Mouse (Mus musculus): ENCODE data around the gene Slc43a2. TPM values are rescaled to one million over a fixed set of nuclear protein-coding genes. Genes with fewer than 3 reads are reported as not detected.

Slc43a2 gene
- polyA plus RNA-seq, 1 experiment, result 57.4 TPM

- WGBS, result 69% methylated on average over 8 of the region's 8 CpGs
- Histone ChIP-seq H3K4me1 (ENCODE audit: control insufficient read depth, insufficient read depth, low read length) (peaks cover 57% of the 10 kb centered on the region), H3K27me3 (ENCODE audit: control insufficient read depth, insufficient read depth, low read length) (no peaks in the 10 kb centered on the region), H3K27ac (ENCODE audit: insufficient read depth, low read length) (peak overlapping the region; percentile 90), H3K4me3 (replicated peaks; ENCODE audit: insufficient read depth, low read depth, low read length) (no peak overlapping the region)
- no peak for TF ChIP-seq CTCF (IDR thresholded peaks at IDR 0.05; ENCODE audit: borderline replicate concordance, insufficient read depth, low read depth, low read length)
- no peak for TF ChIP-seq POLR2A (IDR thresholded peaks at IDR 0.05; ENCODE audit: borderline replicate concordance, insufficient read depth, low read length)
- no peak for DNase-seq
Measured at GRCm38 (mm10) chr11:75537025-75537414, 5.5 kb downstream of the Slc43a2 start.

- H3K4me3 ChIP-seq (replicated peaks; ENCODE audit: insufficient read depth, low read depth, low read length), result peak overlapping the region; percentile 3
- TF ChIP-seq POLR2A (IDR thresholded peaks at IDR 0.05; ENCODE audit: borderline replicate concordance, insufficient read depth, low read length) (no peak), CTCF (IDR thresholded peaks at IDR 0.05; ENCODE audit: borderline replicate concordance, insufficient read depth, low read depth, low read length) (peak; percentile 14; the same call in 1 of the 2 replicates)
- H3K27me3 ChIP-seq (ENCODE audit: control insufficient read depth, insufficient read depth, low read length), result no peaks in the 10 kb centered on the region
- H3K27ac ChIP-seq (ENCODE audit: insufficient read depth, low read length), result peak overlapping the region; percentile 90
- DNase-seq, result peak; percentile 74 to 80
- WGBS, result 3% methylated on average over 11 of the region's 11 CpGs
- H3K4me1 ChIP-seq (ENCODE audit: control insufficient read depth, insufficient read depth, low read length), result peaks cover 63% of the 10 kb centered on the region
Measured at GRCm38 (mm10) chr11:75537491-75538183, 6.1 kb downstream of the Slc43a2 start.

- TF ChIP-seq CTCF (IDR thresholded peaks at IDR 0.05; ENCODE audit: borderline replicate concordance, insufficient read depth, low read depth, low read length) (no peak), POLR2A (IDR thresholded peaks at IDR 0.05; ENCODE audit: borderline replicate concordance, insufficient read depth, low read length) (no peak)
- Histone ChIP-seq H3K27me3 (ENCODE audit: control insufficient read depth, insufficient read depth, low read length) (no peaks in the 10 kb centered on the region), H3K4me1 (ENCODE audit: control insufficient read depth, insufficient read depth, low read length) (peaks cover 63% of the 10 kb centered on the region), H3K27ac (ENCODE audit: insufficient read depth, low read length) (peak overlapping the region; percentile 90), H3K4me3 (replicated peaks; ENCODE audit: insufficient read depth, low read depth, low read length) (no peak overlapping the region)
- peak; percentile 46 to 58 for DNase-seq
- 6% methylated on average over 9 of the region's 9 CpGs for WGBS
Measured at GRCm38 (mm10) chr11:75538184-75538969, 6.9 kb downstream of the Slc43a2 start.

GRCm38 (mm10) chr11:75538970-75539299 lies 7.4 kb downstream of the Slc43a2 start:
- no peak for TF ChIP-seq CTCF (IDR thresholded peaks at IDR 0.05; ENCODE audit: borderline replicate concordance, insufficient read depth, low read depth, low read length)
- TF ChIP-seq POLR2A (IDR thresholded peaks at IDR 0.05; ENCODE audit: borderline replicate concordance, insufficient read depth, low read length), result no peak
- Histone ChIP-seq H3K4me3 (replicated peaks; ENCODE audit: insufficient read depth, low read depth, low read length) (no peak overlapping the region), H3K27ac (ENCODE audit: insufficient read depth, low read length) (peak overlapping the region; percentile 90), H3K4me1 (ENCODE audit: control insufficient read depth, insufficient read depth, low read length) (peaks cover 63% of the 10 kb centered on the region), H3K27me3 (ENCODE audit: control insufficient read depth, insufficient read depth, low read length) (no peaks in the 10 kb centered on the region)
- WGBS, result 66% methylated on average over 13 of the region's 13 CpGs
- DNase-seq, result no peak

DNA sequence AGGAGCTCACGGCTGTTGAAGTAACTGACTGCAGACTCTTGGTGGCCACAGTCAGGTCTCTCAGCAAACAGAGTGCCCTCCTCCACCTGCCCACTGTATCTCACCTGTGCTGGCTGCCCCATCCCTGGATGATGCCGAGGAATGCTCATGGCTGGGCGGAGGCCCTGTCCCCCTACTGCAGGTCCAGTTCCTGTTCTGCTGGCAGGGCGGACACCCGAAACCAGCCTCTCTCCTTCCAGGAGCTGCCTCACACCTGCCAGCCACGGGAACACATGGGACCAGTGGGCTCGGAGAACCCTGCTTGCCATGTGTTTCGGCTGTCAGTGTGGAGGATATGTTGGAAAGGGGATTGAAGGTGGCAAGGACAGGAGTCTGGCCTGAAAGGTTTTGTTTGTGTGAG lies 8.7 kb downstream of the Slc43a2 start:
- Histone ChIP-seq H3K4me3 (replicated peaks; ENCODE audit: insufficient read depth, low read depth, low read length) (no peak overlapping the region), H3K27me3 (ENCODE audit: control insufficient read depth, insufficient read depth, low read length) (no peaks in the 10 kb centered on the region), H3K4me1 (ENCODE audit: control insufficient read depth, insufficient read depth, low read length) (peaks cover 73% of the 10 kb centered on the region), H3K27ac (ENCODE audit: insufficient read depth, low read length) (peak overlapping the region; percentile 78)
- no peak for DNase-seq
- WGBS, result 35% methylated on average over 8 of the region's 8 CpGs
- TF ChIP-seq POLR2A (IDR thresholded peaks at IDR 0.05; ENCODE audit: borderline replicate concordance, insufficient read depth, low read length) (no peak), CTCF (IDR thresholded peaks at IDR 0.05; ENCODE audit: borderline replicate concordance, insufficient read depth, low read depth, low read length) (no peak)

- DNase-seq, result peak; percentile 56 to 58
- peaks cover 76% of the 10 kb centered on the region for H3K4me1 ChIP-seq (ENCODE audit: control insufficient read depth, insufficient read depth, low read length)
- WGBS, result 31% methylated on average over 19 of the region's 19 CpGs
- H3K4me3 ChIP-seq (replicated peaks; ENCODE audit: insufficient read depth, low read depth, low read length), result no peak overlapping the region
- peak overlapping the region; percentile 78 for H3K27ac ChIP-seq (ENCODE audit: insufficient read depth, low read length)
- TF ChIP-seq CTCF (IDR thresholded peaks at IDR 0.05; ENCODE audit: borderline replicate concordance, insufficient read depth, low read depth, low read length) (no peak), POLR2A (IDR thresholded peaks at IDR 0.05; ENCODE audit: borderline replicate concordance, insufficient read depth, low read length) (no peak)
- H3K27me3 ChIP-seq (ENCODE audit: control insufficient read depth, insufficient read depth, low read length), result no peaks in the 10 kb centered on the region
Measured at GRCm38 (mm10) chr11:75540710-75541581, 9.5 kb downstream of the Slc43a2 start.

- Histone ChIP-seq H3K27me3 (ENCODE audit: control insufficient read depth, insufficient read depth, low read length) (no peaks in the 10 kb centered on the region), H3K27ac (ENCODE audit: insufficient read depth, low read length) (0 out of 2 replicates have a peak overlapping the region, but pooled peaks have one; percentile 7), H3K4me1 (ENCODE audit: control insufficient read depth, insufficient read depth, low read length) (peaks cover 49% of the 10 kb centered on the region), H3K4me3 (replicated peaks; ENCODE audit: insufficient read depth, low read depth, low read length) (no peak overlapping the region)
- peak; percentile 60 to 67 for DNase-seq
- TF ChIP-seq POLR2A (IDR thresholded peaks at IDR 0.05; ENCODE audit: borderline replicate concordance, insufficient read depth, low read length) (no peak), CTCF (IDR thresholded peaks at IDR 0.05; ENCODE audit: borderline replicate concordance, insufficient read depth, low read depth, low read length) (no peak)
- 27% methylated on average over 9 of the region's 9 CpGs for WGBS
Measured at GRCm38 (mm10) chr11:75544713-75545112, 13.2 kb downstream of the Slc43a2 start.
